Mouse (Mus musculus) heart, embryonic 15.5 days (tissue): Measurements from ENCODE around the gene Rap1b. TPM values are rescaled to one million over a fixed set of nuclear protein-coding genes. Genes with fewer than 3 reads are reported as not detected.

ENCODE experiments used
- ATAC-seq: fragments of 200-750 bp; cut with Nextera tagmentation; replicated peaks from 2 replicates; pipeline ENCODE4 v1.8.0; 2017; ENCODE audit warnings: low read depth, moderate TSS enrichment; ENCODE audit not compliant: insufficient number of reproducible peaks, insufficient read depth, low FRiP score
- H3K27ac ChIP-seq: fragments of 300-500 bp; sonication (generic); 2 replicates; pipeline ENCODE4 v1.5.1; 2015; ENCODE audit warnings: mild to moderate bottlenecking, inconsistent platforms
- H3K27me3 ChIP-seq: fragments of 300-500 bp; sonication (generic); 2 replicates; pipeline ENCODE4 v1.6.1; 2015; ENCODE audit warnings: inconsistent platforms
- H3K36me3 ChIP-seq: fragments of 300-500 bp; sonication (generic); 2 replicates; pipeline ENCODE4 v1.6.1; 2015; ENCODE audit warnings: mild to moderate bottlenecking, inconsistent platforms
- H3K4me1 ChIP-seq: fragments of 300-500 bp; sonication (generic); replicated peaks from 2 replicates; pipeline ENCODE4 v1.6.1; 2015; ENCODE audit warnings: inconsistent platforms
- H3K4me2 ChIP-seq: fragments of 300-500 bp; sonication (generic); 2 replicates; pipeline ENCODE4 v1.6.1; 2015; ENCODE audit warnings: inconsistent platforms, mild to moderate bottlenecking, moderate library complexity
- H3K4me3 ChIP-seq: fragments of 300-500 bp; sonication (generic); 2 replicates; pipeline ENCODE4 v1.5.1; 2015; ENCODE audit warnings: mild to moderate bottlenecking, inconsistent platforms
- H3K9ac ChIP-seq: fragments of 300-500 bp; sonication (generic); 2 replicates; pipeline ENCODE4 v1.6.1; 2015; ENCODE audit warnings: mild to moderate bottlenecking, inconsistent platforms
- H3K9me3 ChIP-seq: fragments of 300-500 bp; sonication (generic); replicated peaks from 2 replicates; pipeline ENCODE4 v1.6.1; 2016; ENCODE audit warnings: inconsistent platforms
- WGBS: fragments of 180-500 bp; shearing (Covaris S2); methylation state at CpG from one replicate; pipeline ENCODE4 v1.1.7; 2015; ENCODE audit warnings: mixed read lengths; 5-methylcytosine and 5-hydroxymethylcytosine counted together
- polyA plus RNA-seq: library from polyadenylated mRNA; unstranded; fragments of >200 nt; fragmentation: Nextera tagmentation; extraction: Ambion mirVana; gene quantifications from 2 replicates; pipeline ENCODE4 v1.2.1, GENCODE M21; 2015

Gene Rap1b
- polyA plus RNA-seq, 1 experiment from 2014 or later, result 112 TPM

DNA sequence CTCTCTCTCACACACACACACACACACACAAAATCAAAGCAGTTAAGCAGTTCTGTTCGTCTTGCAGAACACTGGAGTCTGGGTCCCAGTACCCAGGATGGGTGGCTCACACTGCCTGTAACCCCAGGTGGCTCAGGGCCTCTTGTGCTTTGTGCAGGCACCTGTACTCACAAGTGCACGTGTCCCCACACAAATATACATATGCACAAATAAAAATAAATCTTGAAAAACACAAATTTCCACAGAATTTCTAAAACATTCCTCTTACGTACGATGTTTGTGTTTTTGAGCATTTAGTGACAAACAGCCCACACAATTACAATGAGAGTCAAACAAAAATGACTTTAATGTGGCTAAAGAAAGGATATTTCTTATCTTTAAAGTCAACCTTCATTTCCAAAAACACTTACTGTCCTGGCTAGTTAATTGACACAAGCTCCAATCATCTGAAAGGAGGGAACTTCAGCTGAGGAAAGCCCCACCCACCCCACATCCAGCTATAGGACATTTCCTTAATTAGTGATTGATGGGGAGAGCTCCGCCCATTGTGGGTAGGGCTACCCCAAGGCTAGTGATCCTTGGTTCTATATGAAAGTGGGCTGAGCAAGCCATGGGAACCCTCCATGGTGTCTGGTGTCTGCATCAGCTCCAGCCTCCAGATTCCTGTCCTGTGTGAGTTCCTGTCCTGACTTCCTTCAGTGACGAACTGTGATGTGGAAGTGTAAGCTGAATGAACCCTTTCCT lies 70.3 kb downstream of the Rap1b start:
- Histone ChIP-seq H3K4me2 (no peak overlapping the region), H3K4me1 (no peaks in the 10 kb centered on the region), H3K36me3 (peaks cover 73% of the 10 kb centered on the region), H3K27me3 (no peaks in the 10 kb centered on the region), H3K9me3 (no peaks in the 10 kb centered on the region), H3K9ac (no peak overlapping the region), H3K27ac (no peak overlapping the region), H3K4me3 (no peak overlapping the region)
- no peak for ATAC-seq
- 85% methylated on average over 6 of the region's 6 CpGs for WGBS

DNA sequence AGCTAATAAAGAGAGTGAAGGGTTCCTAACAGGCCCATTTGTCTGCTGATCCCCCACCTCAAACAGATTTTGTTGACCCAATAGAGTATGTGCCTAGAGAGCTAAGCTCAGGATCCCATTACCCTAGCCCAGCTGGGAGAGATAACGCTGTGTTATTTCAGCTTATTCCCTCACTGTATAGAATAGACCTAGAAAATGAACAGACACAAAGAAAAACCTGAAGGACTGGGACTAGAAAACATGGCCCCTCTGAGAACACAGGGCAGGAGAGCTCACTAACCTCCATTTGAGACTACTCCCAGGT lies 71.1 kb downstream of the Rap1b start:
- H3K27me3 ChIP-seq, result no peaks in the 10 kb centered on the region
- H3K9ac ChIP-seq, result no peak overlapping the region
- no peak overlapping the region for H3K27ac ChIP-seq
- no peaks in the 10 kb centered on the region for H3K4me1 ChIP-seq
- H3K4me2 ChIP-seq, result no peak overlapping the region
- H3K36me3 ChIP-seq, result peaks cover 76% of the 10 kb centered on the region
- 87% methylated on average over 1 of the region's 1 CpGs for WGBS
- H3K4me3 ChIP-seq, result no peak overlapping the region
- ATAC-seq, result no peak
- no peaks in the 10 kb centered on the region for H3K9me3 ChIP-seq

DNA sequence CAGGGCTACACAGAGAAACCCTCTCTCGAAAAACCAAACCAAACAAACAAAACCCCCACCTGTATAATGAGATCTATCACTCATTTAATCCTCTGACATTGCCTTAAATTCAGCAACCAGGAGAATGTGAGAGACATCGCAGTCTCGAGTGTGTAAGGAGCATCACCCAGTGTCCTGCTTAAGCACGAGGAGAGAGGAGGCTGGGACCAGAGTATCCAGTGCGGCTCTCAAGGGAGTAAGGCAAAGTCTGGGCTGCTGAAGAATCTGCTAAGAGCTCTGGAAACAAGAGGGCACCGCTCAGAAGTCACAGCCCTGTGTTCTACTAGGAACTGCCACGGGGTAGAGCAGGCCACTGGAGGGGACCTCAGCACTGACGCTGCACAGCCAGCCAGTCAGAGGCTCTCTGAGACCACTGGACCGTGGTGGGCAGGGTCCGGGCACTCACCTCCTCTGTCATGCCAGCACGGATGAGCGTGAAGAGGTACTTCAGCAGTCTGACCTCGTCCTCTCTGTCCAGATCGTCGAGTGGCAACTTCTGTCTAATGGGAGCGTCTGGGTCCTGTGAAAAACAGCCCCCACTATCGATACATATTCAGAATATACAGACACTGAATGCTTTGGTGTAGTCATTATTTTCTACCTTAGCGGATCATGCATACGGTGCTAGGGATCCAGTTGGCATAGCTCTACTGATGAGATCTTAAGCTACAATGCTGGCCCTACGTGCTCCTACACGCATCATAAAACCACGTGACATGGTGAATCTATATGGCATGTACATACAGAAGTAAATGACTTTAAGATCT lies 71.6 kb downstream of the Rap1b start:
- Histone ChIP-seq H3K27me3 (no peaks in the 10 kb centered on the region), H3K36me3 (peaks cover 78% of the 10 kb centered on the region), H3K4me3 (no peak overlapping the region), H3K9me3 (no peaks in the 10 kb centered on the region), H3K4me2 (no peak overlapping the region), H3K27ac (no peak overlapping the region), H3K9ac (no peak overlapping the region), H3K4me1 (no peaks in the 10 kb centered on the region)
- WGBS, result 94% methylated on average over 22 of the region's 22 CpGs
- no peak for ATAC-seq

DNA sequence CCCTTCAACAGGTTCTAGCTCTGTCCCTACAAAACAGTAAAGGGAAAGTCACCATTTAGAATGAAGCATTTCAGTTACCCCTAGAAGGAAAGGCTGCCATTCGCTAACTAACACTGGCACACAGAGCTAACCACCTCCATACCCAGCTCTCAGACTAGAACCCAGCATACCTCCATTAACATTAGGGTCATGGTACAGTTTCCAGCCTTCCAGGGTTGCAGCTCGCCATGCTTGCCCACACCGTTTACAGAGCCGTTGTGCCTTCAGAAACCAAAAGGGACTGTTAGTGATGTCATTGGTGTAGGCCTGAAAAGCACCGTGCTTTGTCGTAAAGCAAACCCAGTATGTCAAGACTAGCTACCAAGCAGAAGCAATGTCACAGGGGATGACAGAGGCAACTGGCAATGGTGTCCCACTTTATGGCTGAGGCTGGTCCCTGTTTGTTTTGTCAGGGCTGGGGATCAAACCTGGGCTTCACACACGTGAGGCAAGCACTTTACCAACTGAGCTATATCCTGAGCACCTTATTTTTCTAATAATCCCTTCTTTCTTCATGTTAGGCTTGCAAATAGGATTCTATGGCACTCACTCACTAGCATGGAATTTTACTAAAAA lies 72.6 kb downstream of the Rap1b start:
- Histone ChIP-seq H3K9me3 (no peaks in the 10 kb centered on the region), H3K9ac (no peak overlapping the region), H3K4me1 (no peaks in the 10 kb centered on the region), H3K27ac (no peak overlapping the region), H3K4me3 (no peak overlapping the region), H3K36me3 (peaks cover 71% of the 10 kb centered on the region), H3K27me3 (no peaks in the 10 kb centered on the region), H3K4me2 (no peak overlapping the region)
- ATAC-seq, result no peak
- WGBS, result 95% methylated on average over 7 of the region's 7 CpGs

DNA sequence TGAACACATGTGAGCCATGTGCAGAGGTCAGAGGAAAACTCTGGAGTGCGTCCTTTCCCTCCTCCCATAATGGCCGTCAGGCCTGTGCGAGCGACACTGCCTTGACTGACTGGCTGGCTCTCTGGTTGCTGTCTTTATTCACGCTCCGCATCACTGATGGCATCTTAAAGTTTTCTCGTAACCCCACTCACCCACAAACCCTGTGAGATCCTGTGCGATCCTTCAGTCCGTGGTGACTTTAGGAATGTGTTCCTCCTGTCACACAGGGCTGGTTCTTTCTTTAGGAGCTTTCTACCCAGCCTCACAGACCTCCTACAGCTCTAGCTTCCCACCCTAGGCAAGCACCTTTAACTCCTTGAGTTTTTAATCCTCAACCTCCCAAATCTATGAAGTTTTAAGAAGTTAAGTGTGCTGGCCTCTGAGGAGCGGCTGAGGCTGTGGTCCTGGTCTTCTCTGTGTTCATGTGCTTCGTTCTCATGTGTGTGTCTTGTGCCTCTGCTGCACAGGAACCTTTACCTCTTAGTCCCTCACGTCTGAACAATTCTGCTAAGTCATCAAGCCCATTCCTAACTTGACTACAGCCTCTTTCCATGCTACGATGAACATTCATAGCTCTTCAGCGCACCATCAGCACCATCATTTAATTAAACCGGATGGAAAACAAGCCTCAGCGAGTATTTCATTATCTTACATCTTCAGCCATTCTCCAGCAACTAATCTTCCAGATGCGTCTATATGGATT lies 73.3 kb downstream of the Rap1b start:
- Histone ChIP-seq H3K4me1 (no peaks in the 10 kb centered on the region), H3K4me2 (no peak overlapping the region), H3K27me3 (no peaks in the 10 kb centered on the region), H3K36me3 (peaks cover 73% of the 10 kb centered on the region), H3K9ac (no peak overlapping the region), H3K4me3 (no peak overlapping the region), H3K27ac (no peak overlapping the region), H3K9me3 (no peaks in the 10 kb centered on the region)
- no peak for ATAC-seq
- WGBS, result 90% methylated on average over 17 of the region's 17 CpGs

DNA sequence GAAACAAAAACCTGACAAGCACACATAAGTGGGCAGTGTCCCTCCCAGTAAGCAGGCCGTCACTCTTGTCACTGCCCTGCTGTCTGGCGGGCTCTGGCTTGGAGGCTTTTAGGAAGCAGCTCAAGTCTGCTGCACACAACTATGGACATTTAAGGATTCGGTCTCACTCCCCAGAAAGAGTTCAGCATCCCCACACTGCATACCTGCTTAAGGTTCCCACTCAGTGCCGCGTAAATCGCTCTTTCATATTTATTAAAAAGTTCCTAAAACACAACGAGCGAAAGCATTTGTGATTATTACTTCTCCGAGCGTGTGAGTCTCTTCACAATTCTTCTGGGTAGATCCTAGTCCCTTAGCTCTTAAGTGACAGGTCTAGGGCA lies 74.7 kb downstream of the Rap1b start:
- ATAC-seq, result no peak
- Histone ChIP-seq H3K27ac (no peak overlapping the region), H3K4me3 (no peak overlapping the region), H3K9me3 (no peaks in the 10 kb centered on the region), H3K4me2 (no peak overlapping the region), H3K36me3 (peaks cover 76% of the 10 kb centered on the region), H3K27me3 (no peaks in the 10 kb centered on the region), H3K9ac (no peak overlapping the region), H3K4me1 (no peaks in the 10 kb centered on the region)
- 95% methylated on average over 10 of the region's 10 CpGs for WGBS

DNA sequence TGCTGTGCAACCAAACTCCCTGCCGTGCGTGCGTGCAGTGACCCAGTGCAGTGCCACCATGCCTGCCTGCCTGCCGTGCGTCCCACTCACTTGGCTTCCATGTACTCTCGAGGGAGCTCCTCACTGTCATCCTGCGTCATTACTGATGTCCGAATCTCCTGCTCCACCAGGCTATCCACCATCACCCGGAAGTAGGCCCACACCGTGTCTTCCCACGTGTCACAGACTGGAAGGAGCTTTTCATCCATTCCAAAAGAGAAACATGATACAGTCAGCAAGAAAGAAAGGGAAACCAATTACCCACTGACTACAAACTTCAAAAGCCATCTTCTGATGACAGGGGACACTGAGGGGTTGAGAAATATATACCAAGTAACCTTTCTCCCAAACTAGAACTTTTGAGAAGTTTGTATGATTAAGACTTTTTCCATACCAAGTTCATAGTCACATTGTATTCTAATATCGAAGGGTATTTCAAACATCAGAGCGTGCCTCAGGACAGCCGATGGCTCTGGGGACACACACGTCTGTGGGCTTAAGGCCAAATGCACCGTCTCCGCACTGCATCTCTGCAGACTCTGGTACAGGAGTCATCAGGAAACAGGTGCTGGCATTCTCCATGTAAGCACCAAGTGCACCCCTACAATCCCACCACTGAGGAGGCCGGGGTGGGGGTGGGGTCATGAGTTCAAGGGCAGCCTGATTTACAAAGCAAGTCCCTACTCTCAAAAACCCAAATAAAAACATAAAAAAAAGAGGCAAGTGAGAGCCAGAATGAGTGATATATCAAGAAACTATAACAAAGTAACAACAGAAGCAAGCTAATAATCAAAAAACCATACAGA lies 75.3 kb downstream of the Rap1b start:
- Histone ChIP-seq H3K9me3 (no peaks in the 10 kb centered on the region), H3K36me3 (peaks cover 76% of the 10 kb centered on the region), H3K4me3 (no peak overlapping the region), H3K27me3 (no peaks in the 10 kb centered on the region), H3K9ac (no peak overlapping the region), H3K4me2 (no peak overlapping the region), H3K27ac (no peak overlapping the region), H3K4me1 (no peaks in the 10 kb centered on the region)
- ATAC-seq, result no peak
- WGBS, result 92% methylated on average over 18 of the region's 18 CpGs

DNA sequence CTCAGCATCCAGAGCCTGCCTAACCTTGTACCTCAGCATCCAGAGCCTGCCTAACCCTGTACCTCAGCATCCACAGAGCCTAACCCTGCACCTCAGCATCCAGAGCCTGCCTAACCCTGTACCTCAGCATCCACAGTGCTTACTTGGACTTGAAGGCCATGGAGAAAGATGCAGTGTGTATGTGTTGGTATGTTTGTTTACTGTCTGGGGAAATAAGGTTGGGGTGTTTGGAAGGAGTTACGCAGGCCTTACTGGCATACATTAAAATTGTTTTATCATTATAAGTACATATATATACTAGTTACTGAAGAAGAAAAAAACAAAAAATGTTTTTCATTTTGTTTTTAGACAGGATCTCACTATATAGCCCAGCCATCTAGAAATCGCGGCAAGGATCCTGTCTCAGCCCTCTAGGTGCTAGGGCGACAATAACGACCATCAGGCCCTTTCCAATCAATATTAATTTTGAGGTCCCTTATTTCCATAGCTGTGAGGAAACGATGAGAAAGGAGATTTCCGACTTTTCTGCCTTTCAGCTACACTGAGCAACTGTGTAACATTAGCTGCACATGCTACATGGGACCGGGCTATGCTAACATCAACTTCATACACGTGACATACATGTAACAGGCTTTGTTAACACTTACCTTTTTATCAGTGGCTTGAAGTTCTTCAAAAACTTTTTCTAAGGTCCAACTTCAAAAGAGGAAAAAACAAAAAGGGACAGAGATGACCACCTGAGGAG lies 76.1 kb downstream of the Rap1b start:
- Histone ChIP-seq H3K4me3 (no peak overlapping the region), H3K4me2 (no peak overlapping the region), H3K9ac (no peak overlapping the region), H3K9me3 (no peaks in the 10 kb centered on the region), H3K27ac (no peak overlapping the region), H3K4me1 (no peaks in the 10 kb centered on the region), H3K27me3 (no peaks in the 10 kb centered on the region), H3K36me3 (peaks cover 76% of the 10 kb centered on the region)
- no peak for ATAC-seq
- 93% methylated on average over 9 of the region's 9 CpGs for WGBS

DNA sequence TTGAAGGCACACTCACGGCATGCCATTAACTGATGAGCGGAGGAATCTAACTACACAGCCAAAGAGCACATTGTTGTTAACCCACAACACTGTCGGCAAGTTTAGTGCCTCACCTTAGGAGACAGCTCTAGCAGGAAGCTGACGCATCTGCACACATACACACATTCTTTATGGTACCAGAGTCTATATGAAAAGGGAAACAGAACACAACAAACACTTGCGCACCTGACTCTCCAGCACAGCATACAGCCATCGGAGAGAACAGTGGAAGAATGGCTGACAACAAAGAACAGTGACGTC lies 77.7 kb downstream of the Rap1b start:
- Histone ChIP-seq H3K4me1 (no peaks in the 10 kb centered on the region), H3K4me3 (no peak overlapping the region), H3K9ac (no peak overlapping the region), H3K36me3 (peaks cover 71% of the 10 kb centered on the region), H3K4me2 (no peak overlapping the region), H3K27ac (no peak overlapping the region), H3K9me3 (no peaks in the 10 kb centered on the region), H3K27me3 (no peaks in the 10 kb centered on the region)
- no peak for ATAC-seq
- 86% methylated on average over 7 of the region's 7 CpGs for WGBS

DNA sequence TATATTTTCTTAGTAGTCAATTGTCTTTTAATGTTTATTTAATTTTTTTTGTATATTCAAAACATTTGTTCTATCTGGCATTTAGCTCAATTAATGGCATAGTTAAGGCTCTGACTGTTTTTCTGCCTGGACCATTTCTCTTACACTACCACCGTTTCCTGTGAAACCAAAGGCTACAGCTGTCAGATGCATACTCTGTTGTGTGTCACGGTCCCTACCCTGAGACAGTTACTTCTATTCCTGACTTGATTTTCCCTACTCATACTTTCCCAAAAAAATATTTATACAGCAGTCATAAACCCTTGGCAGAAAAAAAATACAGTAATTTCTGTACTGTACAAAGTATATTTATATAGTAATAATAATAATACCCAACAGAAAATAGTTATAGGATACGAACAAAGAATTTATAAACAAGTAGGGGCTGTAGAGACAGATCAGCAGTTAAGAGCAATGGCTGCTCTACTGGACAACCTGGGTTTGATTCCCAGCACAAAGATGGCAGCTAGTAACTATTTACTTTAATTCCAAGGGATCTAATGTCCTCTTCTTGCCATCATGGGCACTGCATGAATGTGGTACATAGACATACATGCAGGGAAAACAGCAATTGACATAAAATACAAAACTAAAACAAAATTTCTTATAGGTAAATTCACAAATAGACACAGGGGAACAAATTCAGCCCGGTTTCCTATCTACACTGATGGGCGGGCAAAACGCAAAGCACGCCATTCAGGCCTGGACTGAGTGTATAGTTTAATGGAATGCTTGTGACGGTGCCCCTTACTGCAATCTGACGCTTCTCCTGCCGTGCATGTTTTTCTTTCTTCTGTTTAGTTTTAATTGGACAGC lies 78.3 kb downstream of the Rap1b start:
- H3K36me3 ChIP-seq, result peaks cover 65% of the 10 kb centered on the region
- no peak for ATAC-seq
- no peak overlapping the region for H3K9ac ChIP-seq
- no peaks in the 10 kb centered on the region for H3K4me1 ChIP-seq
- no peak overlapping the region for H3K27ac ChIP-seq
- no peaks in the 10 kb centered on the region for H3K27me3 ChIP-seq
- no peak overlapping the region for H3K4me2 ChIP-seq
- H3K9me3 ChIP-seq, result no peaks in the 10 kb centered on the region
- WGBS, result 89% methylated on average over 10 of the region's 10 CpGs
- H3K4me3 ChIP-seq, result no peak overlapping the region
